Mouse (Mus musculus) myocyte (in vitro differentiated cells): ENCODE data around the gene 4931414P19Rik.

Source experiments
- CEBPB ChIP-seq: IDR thresholded peaks from 2 replicates; pipeline ENCODE4 v1.6.1; 2011; ENCODE audit warnings: mild to moderate bottlenecking, moderate library complexity; ENCODE audit not compliant: poor library complexity, insufficient read depth, severe bottlenecking
- E2F4 ChIP-seq: IDR thresholded peaks from one replicate; pipeline ENCODE4 v1.6.1; 2011; ENCODE audit warnings: mild to moderate bottlenecking, control low read depth, moderate library complexity; ENCODE audit not compliant: insufficient read depth
- MAX ChIP-seq: IDR thresholded peaks from one replicate; pipeline ENCODE4 v1.6.1; 2011; ENCODE audit warnings: low read depth, mild to moderate bottlenecking, control low read depth
- POLR2A ChIP-seq: IDR thresholded peaks from one replicate; pipeline ENCODE4 v1.6.1; 2011; ENCODE audit warnings: low read depth, mild to moderate bottlenecking, control low read depth, moderate library complexity; ENCODE audit not compliant: insufficient read length
- TCF12 ChIP-seq: IDR thresholded peaks from one replicate; pipeline ENCODE4 v1.6.1; 2011; ENCODE audit warnings: mild to moderate bottlenecking, control low read depth; ENCODE audit not compliant: poor library complexity, insufficient read depth, severe bottlenecking
- USF1 ChIP-seq: IDR thresholded peaks from one replicate; pipeline ENCODE4 v1.6.1; 2011; ENCODE audit warnings: low read depth, mild to moderate bottlenecking, control low read depth, moderate library complexity

- peak; percentile 41 for TF ChIP-seq POLR2A
- no peak for TF ChIP-seq MAX
- no peak for TF ChIP-seq CEBPB
- no peak for TF ChIP-seq USF1
- no peak for TF ChIP-seq TCF12
- TF ChIP-seq E2F4, result no peak
Measured at GRCm38 (mm10) chr14:54572790-54573736, 32.7 kb downstream of the 4931414P19Rik start.
